Mouse (Mus musculus) megakaryocyte-erythroid progenitor cell, adult 5-6 weeks (primary cell): Measurements from ENCODE around the gene Man2b1. TPM values are rescaled to one million over a fixed set of nuclear protein-coding genes. Genes with fewer than 3 reads are reported as not detected.
"Not testable (repeated sequence)": the region's sequence is repeated elsewhere in the genome, so short reads cannot be mapped to it uniquely, and the experiment has no call there.

Experiments
- ATAC-seq: replicated peaks from 2 replicates; pipeline ENCODE4 v1.8.0; 2016; ENCODE audit warnings: mild to moderate bottlenecking, inconsistent platforms; ENCODE audit not compliant: severe bottlenecking, poor library complexity, low FRiP score, low TSS enrichment
- total RNA-seq, 2 experiments: library from RNA; stranded (forward) in 1 of 2; stranded (reverse) in 1 of 2; fragments of 200-1000, 215-1000 nt in 1 of 2; fragments of >200 nt in 1 of 2; fragmentation: Nextera tagmentation in 1 of 2; gene quantifications; 2 replicates each; pipeline ENCODE4 v1.2.3; 2014 to 2017

The Man2b1 gene
- total RNA-seq, 2 experiments from 2014 or later, result 13.8 to 30.9 TPM

DNA sequence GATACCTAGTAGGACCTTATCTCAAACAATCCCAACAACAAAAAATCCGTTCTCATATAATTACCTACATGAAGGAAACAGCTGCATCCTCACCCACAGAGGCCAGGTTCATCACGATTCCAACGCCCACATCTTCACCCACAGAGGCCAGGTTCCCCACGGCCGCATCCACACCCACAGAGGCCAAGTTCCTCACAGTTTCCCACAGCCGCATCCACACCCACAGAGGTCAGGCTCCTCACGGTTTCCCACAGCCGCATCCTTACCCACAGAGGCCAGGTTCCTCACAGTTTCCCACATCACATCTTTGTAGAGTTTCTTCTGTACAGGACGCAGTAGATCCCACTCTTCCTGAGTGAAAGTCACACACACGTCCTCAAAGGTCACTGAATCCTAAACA lies 30.2 kb downstream of the Man2b1 start:
- ATAC-seq, result no peak

- ATAC-seq, result no peak
Observed at GRCm38 (mm10) chr8:85115501-85115900, 32.4 kb downstream of the Man2b1 start.

GRCm38 (mm10) chr8:85116984-85117383 lies 33.9 kb downstream of the Man2b1 start:
- ATAC-seq, result no peak

DNA sequence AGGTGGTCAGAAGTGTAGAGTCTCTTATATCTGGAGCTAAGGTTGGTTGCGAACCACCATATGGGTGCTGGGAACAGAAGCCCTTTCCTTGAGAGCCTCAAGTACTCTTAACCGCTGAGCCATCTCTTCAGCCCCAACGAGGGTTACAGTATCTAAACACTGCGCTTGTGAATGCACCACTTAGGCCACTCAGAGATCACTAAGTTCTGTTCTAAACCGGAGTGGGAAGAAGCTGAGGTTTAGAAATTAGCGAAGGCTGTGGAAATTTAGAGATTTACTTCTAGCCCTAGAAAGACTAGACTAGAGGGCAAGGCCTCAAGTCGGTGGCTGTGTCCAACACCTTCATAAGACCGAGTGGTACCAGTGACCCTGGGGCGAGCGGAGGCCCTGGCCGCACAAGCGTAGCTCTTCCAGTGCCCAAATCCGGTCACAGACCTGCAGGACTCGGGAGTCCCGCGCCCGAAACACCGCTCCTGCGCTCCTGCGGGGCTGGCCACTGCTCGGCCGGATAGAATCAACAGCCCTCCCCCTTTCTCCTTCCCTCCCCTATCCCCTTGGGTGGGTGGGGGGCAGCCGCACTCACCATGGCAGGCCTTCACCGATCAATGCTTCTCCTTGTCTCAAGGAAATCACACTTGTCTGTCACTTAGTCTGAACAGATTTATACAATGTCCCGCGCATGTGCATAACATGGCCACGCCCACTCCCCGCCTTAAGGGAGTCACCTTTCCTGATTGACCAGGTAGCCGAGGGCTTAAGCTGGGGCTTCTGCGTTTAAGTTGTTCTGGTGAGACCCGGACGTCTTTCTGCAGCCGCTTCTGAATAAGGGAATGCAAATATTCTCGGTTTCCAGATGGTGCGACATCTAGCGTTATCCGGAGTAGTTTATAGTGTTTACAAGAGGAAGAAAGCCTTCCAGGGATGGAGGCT lies 36.2 kb downstream of the Man2b1 start:
- ATAC-seq, result no peak

- ATAC-seq, result not testable (repeated sequence)
Observed at GRCm38 (mm10) chr8:85120251-85120650, 37.2 kb downstream of the Man2b1 start.

- no peak for ATAC-seq
Observed at GRCm38 (mm10) chr8:85122995-85123394, 39.9 kb downstream of the Man2b1 start, which contains the start of gene Zfp791. Gene Zfp791 (minus strand): TSS chr8:85123095.

DNA sequence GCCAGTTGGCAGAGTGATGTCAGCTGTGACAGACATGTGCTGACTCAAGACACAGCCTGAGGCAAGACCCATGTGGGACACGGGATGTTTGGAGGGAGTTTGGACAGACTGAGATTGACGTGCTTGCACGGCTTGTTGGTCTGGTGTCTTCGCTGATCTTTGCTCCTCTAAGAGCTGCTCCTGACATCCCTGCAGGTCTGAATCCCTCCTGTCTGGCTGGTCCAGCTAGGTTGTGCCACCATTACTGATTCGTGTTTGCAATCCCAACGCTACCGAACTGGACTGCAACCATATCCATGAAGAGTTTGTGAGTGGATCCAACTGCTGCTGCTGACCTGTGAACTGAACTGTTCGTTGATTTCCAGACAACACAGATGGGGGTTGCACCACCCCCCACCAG lies 40.6 kb downstream of the Man2b1 start:
- no peak for ATAC-seq

GRCm38 (mm10) chr8:85132335-85132734 lies 49.3 kb downstream of the Man2b1 start:
- ATAC-seq, result no peak

GRCm38 (mm10) chr8:85135690-85136089 lies 52.6 kb downstream of the Man2b1 start:
- 0 out of 2 replicates have a peak, but pooled peaks have one; percentile 34 for ATAC-seq

- no peak for ATAC-seq
Observed at GRCm38 (mm10) chr8:85142516-85142915, 59.4 kb downstream of the Man2b1 start.

Other genes with a start within 250 kb of the Man2b1 start
- 94.8 and 151 TPM in 2 replicates for gene Rad23a, start 242.6 kb upstream of the Man2b1 start, total RNA-seq (2014; fragmentation: Nextera tagmentation)
- 38.4 and 43.7 TPM in 2 replicates for gene Rad23a, start 242.6 kb upstream of the Man2b1 start, total RNA-seq (2017)
- gene Calr, start 236.3 kb upstream of the Man2b1 start, total RNA-seq (2014; fragmentation: Nextera tagmentation), result 286 and 320 TPM in 2 replicates
- 1,361 and 1,527 TPM in 2 replicates for gene Calr, start 236.3 kb upstream of the Man2b1 start, total RNA-seq (2017)
- 101 and 104 TPM in 2 replicates for gene Farsa, start 226.3 kb upstream of the Man2b1 start, total RNA-seq (2014; fragmentation: Nextera tagmentation)
- gene Farsa, start 226.3 kb upstream of the Man2b1 start, total RNA-seq (2017), result 151 and 153 TPM in 2 replicates
- gene Syce2, start 211.2 kb upstream of the Man2b1 start, total RNA-seq (2014; fragmentation: Nextera tagmentation), result 101 and 135 TPM in 2 replicates
- gene Syce2, start 211.2 kb upstream of the Man2b1 start, total RNA-seq (2017), result 98.9 and 102 TPM in 2 replicates
- gene Gcdh, start 189.3 kb upstream of the Man2b1 start, total RNA-seq (2014; fragmentation: Nextera tagmentation), result 34.7 and 51.0 TPM in 2 replicates
- gene Gcdh, start 189.3 kb upstream of the Man2b1 start, total RNA-seq (2017), result 37.0 and 42.9 TPM in 2 replicates
- gene Klf1, start 181.3 kb upstream of the Man2b1 start, total RNA-seq (2014; fragmentation: Nextera tagmentation), result 193 and 197 TPM in 2 replicates
- 162 and 228 TPM in 2 replicates for gene Klf1, start 181.3 kb upstream of the Man2b1 start, total RNA-seq (2017)
- 29.1 and 38.8 TPM in 2 replicates for gene Dnase2a, start 174.7 kb upstream of the Man2b1 start, total RNA-seq (2014; fragmentation: Nextera tagmentation)
- 26.7 and 42.2 TPM in 2 replicates for gene Dnase2a, start 174.7 kb upstream of the Man2b1 start, total RNA-seq (2017)
- 0.45 TPM in 1 of 2 replicates, not detected in the other for gene Mast1, start 145.9 kb upstream of the Man2b1 start, total RNA-seq (2014; fragmentation: Nextera tagmentation)
- gene Mast1, start 145.9 kb upstream of the Man2b1 start, total RNA-seq (2017), result 0.42 TPM in 1 of 2 replicates, not detected in the other
- gene Rtbdn, start 136.3 kb upstream of the Man2b1 start, total RNA-seq (2014; fragmentation: Nextera tagmentation), result not detected in 2 replicates
- gene Rtbdn, start 136.3 kb upstream of the Man2b1 start, total RNA-seq (2017), result not detected in 2 replicates
- gene Gm49661, start 113.8 kb upstream of the Man2b1 start, total RNA-seq (2014; fragmentation: Nextera tagmentation), result not detected in 2 replicates
- not detected in 2 replicates for gene Gm49661, start 113.8 kb upstream of the Man2b1 start, total RNA-seq (2017)
- 898 and 1,004 TPM in 2 replicates for gene Prdx2, start 113.7 kb upstream of the Man2b1 start, total RNA-seq (2014; fragmentation: Nextera tagmentation)
- gene Prdx2, start 113.7 kb upstream of the Man2b1 start, total RNA-seq (2017), result 1,011 and 1,021 TPM in 2 replicates
- 198 and 202 TPM in 2 replicates for gene Rnaseh2a, start 113.5 kb upstream of the Man2b1 start, total RNA-seq (2014; fragmentation: Nextera tagmentation)
- 119 and 151 TPM in 2 replicates for gene Rnaseh2a, start 113.5 kb upstream of the Man2b1 start, total RNA-seq (2017)
- 4.1 and 8.0 TPM in 2 replicates for gene Junb, start 104.6 kb upstream of the Man2b1 start, total RNA-seq (2014; fragmentation: Nextera tagmentation)
- 57.8 and 74.2 TPM in 2 replicates for gene Junb, start 104.6 kb upstream of the Man2b1 start, total RNA-seq (2017)
- gene Hook2, start 92.7 kb upstream of the Man2b1 start, total RNA-seq (2014; fragmentation: Nextera tagmentation), result 7.7 and 9.6 TPM in 2 replicates
- gene Hook2, start 92.7 kb upstream of the Man2b1 start, total RNA-seq (2017), result 11.0 and 19.9 TPM in 2 replicates
- gene Best2, start 68.7 kb upstream of the Man2b1 start, total RNA-seq (2014; fragmentation: Nextera tagmentation), result not detected in 2 replicates
- not detected in 2 replicates for gene Best2, start 68.7 kb upstream of the Man2b1 start, total RNA-seq (2017)
- gene Asna1, start 58.0 kb upstream of the Man2b1 start, total RNA-seq (2014; fragmentation: Nextera tagmentation), result 77.3 and 82.3 TPM in 2 replicates
- 48.6 and 73.5 TPM in 2 replicates for gene Asna1, start 58.0 kb upstream of the Man2b1 start, total RNA-seq (2017)
- 137 and 159 TPM in 2 replicates for gene Trir, start 56.4 kb upstream of the Man2b1 start, total RNA-seq (2014; fragmentation: Nextera tagmentation)
- 342 and 455 TPM in 2 replicates for gene Trir, start 56.4 kb upstream of the Man2b1 start, total RNA-seq (2017)
- gene Tnpo2, start 46.4 kb upstream of the Man2b1 start, total RNA-seq (2014; fragmentation: Nextera tagmentation), result 42.2 and 68.5 TPM in 2 replicates
- gene Tnpo2, start 46.4 kb upstream of the Man2b1 start, total RNA-seq (2017), result 20.3 and 28.3 TPM in 2 replicates
- gene Fbxw9, start 23.2 kb upstream of the Man2b1 start, total RNA-seq (2014; fragmentation: Nextera tagmentation), result 11.0 and 21.1 TPM in 2 replicates
- 1.4 and 5.8 TPM in 2 replicates for gene Fbxw9, start 23.2 kb upstream of the Man2b1 start, total RNA-seq (2017)
- gene Gm5741, start 15.3 kb upstream of the Man2b1 start, total RNA-seq (2014; fragmentation: Nextera tagmentation), result not detected in 2 replicates
- gene Gm5741, start 15.3 kb upstream of the Man2b1 start, total RNA-seq (2017), result not detected in 2 replicates
- 69.1 and 99.2 TPM in 2 replicates for gene Dhps, start 11.5 kb upstream of the Man2b1 start, total RNA-seq (2014; fragmentation: Nextera tagmentation)
- gene Dhps, start 11.5 kb upstream of the Man2b1 start, total RNA-seq (2017), result 15.0 and 17.6 TPM in 2 replicates
- gene Wdr83os, start 2.5 kb upstream of the Man2b1 start, total RNA-seq (2014; fragmentation: Nextera tagmentation), result 172 and 250 TPM in 2 replicates
- 40.4 and 61.3 TPM in 2 replicates for gene Wdr83os, start 2.5 kb upstream of the Man2b1 start, total RNA-seq (2017)
- gene Wdr83, start 2.0 kb upstream of the Man2b1 start, total RNA-seq (2014; fragmentation: Nextera tagmentation), result 50.1 and 102 TPM in 2 replicates
- gene Wdr83, start 2.0 kb upstream of the Man2b1 start, total RNA-seq (2017), result 23.1 and 25.2 TPM in 2 replicates
- not detected in 2 replicates for gene Zfp791, start 39.8 kb downstream of the Man2b1 start, total RNA-seq (2014; fragmentation: Nextera tagmentation)
- not detected in 2 replicates for gene Zfp791, start 39.8 kb downstream of the Man2b1 start, total RNA-seq (2017)
- gene Cks1brt, start 68.7 kb downstream of the Man2b1 start, total RNA-seq (2014; fragmentation: Nextera tagmentation), result not detected in 2 replicates
- gene Cks1brt, start 68.7 kb downstream of the Man2b1 start, total RNA-seq (2017), result not detected in 2 replicates
- not detected in 2 replicates for gene Olfr371, start 142.7 kb downstream of the Man2b1 start, total RNA-seq (2014; fragmentation: Nextera tagmentation)
- not detected in 2 replicates for gene Olfr371, start 142.7 kb downstream of the Man2b1 start, total RNA-seq (2017)
- gene Orc6, start 216.4 kb downstream of the Man2b1 start, total RNA-seq (2014; fragmentation: Nextera tagmentation), result 137 and 173 TPM in 2 replicates
- 123 and 134 TPM in 2 replicates for gene Orc6, start 216.4 kb downstream of the Man2b1 start, total RNA-seq (2017)
- 95.7 and 104 TPM in 2 replicates for gene Vps35, start 216.5 kb downstream of the Man2b1 start, total RNA-seq (2014; fragmentation: Nextera tagmentation)
- gene Vps35, start 216.5 kb downstream of the Man2b1 start, total RNA-seq (2017), result 156 and 158 TPM in 2 replicates